ENCODE assay signal across 12 mouse cellular contexts in genomic region chr5:140564896-140565295, GRCm38 (mm10). TPM values are rescaled to one million over a fixed set of nuclear protein-coding genes. Genes with fewer than 3 reads are reported as not detected.
DNase-seq lines count a peak whose midpoint lies in the region; ATAC-seq and TF ChIP-seq lines count a peak whose summit lies in the region.
"Had no signal": no experiment of that assay in that cellular context is flagged by ENCODE, and none has a peak within 500 bp of the region (broad histone marks: within the 10 kb centered on the region; RNA-seq: fewer than 3 reads in every experiment).

Gene Grifin, minus strand, starts transcription at chr5:140565071.

- H3K4me3 ChIP-seq in forebrain, embryonic 13.5 days = no peak within 1 kb of the TSS
- no peak within 1 kb of the TSS for H3K4me3 ChIP-seq in forebrain, embryonic 16.5 days (replicated peaks; ENCODE audit: low read length)
- H3K4me3 ChIP-seq in kidney, embryonic 15.5 days (replicated peaks) = no peak within 1 kb of the TSS
- H3K4me3 ChIP-seq in hindbrain, postnatal 0 days (ENCODE audit: low read length) = no peak within 1 kb of the TSS
- H3K4me3 ChIP-seq in midbrain, embryonic 16.5 days (ENCODE audit: low read depth, low read length) = no peak within 1 kb of the TSS

- no peaks in the 10 kb centered on the region for H3K36me3 ChIP-seq in forebrain, embryonic 13.5 days (ENCODE audit: poor library complexity, severe bottlenecking)
- H3K36me3 ChIP-seq in forebrain, embryonic 16.5 days (ENCODE audit: control insufficient read depth, insufficient read depth) = no peaks in the 10 kb centered on the region
- no peaks in the 10 kb centered on the region for H3K36me3 ChIP-seq in kidney, embryonic 15.5 days
- no peaks in the 10 kb centered on the region for H3K36me3 ChIP-seq in hindbrain, postnatal 0 days (ENCODE audit: insufficient read depth, low read length)
- no peaks in the 10 kb centered on the region for H3K36me3 ChIP-seq in midbrain, embryonic 16.5 days (ENCODE audit: control insufficient read depth, insufficient read depth, low read length)

- ATAC-seq in forebrain, embryonic 13.5 days = 0 out of 2 replicates have a peak, but pooled peaks have one; percentile 9
- ATAC-seq in forebrain, embryonic 16.5 days = no peak
- ATAC-seq in kidney, embryonic 15.5 days (replicated peaks; ENCODE audit: low FRiP score) = peak; percentile 31
- ATAC-seq in hindbrain, postnatal 0 days = no peak
- ATAC-seq in midbrain, embryonic 16.5 days = no peak

- no peak within 1 kb of the TSS for H3K27ac ChIP-seq in forebrain, embryonic 13.5 days
- H3K27ac ChIP-seq in forebrain, embryonic 16.5 days (ENCODE audit: low read length) = no peak within 1 kb of the TSS
- peak within 1 kb of the TSS; percentile 79 for H3K27ac ChIP-seq in kidney, embryonic 15.5 days
- peak within 1 kb of the TSS; percentile 26; the same call in 1 of the 2 replicates for H3K27ac ChIP-seq in hindbrain, postnatal 0 days
- H3K27ac ChIP-seq in midbrain, embryonic 16.5 days (ENCODE audit: low read length) = peak within 1 kb of the TSS; percentile 53

- no peak within 1 kb of the TSS for H3K9ac ChIP-seq in forebrain, embryonic 13.5 days
- H3K9ac ChIP-seq in forebrain, embryonic 16.5 days (replicated peaks; ENCODE audit: low read depth, low read length) = no peak within 1 kb of the TSS
- H3K9ac ChIP-seq in kidney, embryonic 15.5 days = no peak within 1 kb of the TSS
- H3K9ac ChIP-seq in hindbrain, postnatal 0 days (replicated peaks; ENCODE audit: low read length) = no peak within 1 kb of the TSS
- H3K9ac ChIP-seq in midbrain, embryonic 16.5 days (ENCODE audit: low read depth, low read length) = no peak within 1 kb of the TSS

- DNase-seq in kidney, postnatal 4 days = no peak
- no peak for DNase-seq in hindbrain, postnatal 0 days (ENCODE audit: low spot score)
- DNase-seq in urinary bladder, postnatal 25 days (ENCODE audit: low spot score) = no peak
- DNase-seq in layer of hippocampus, postnatal 10 days (ENCODE audit: low spot score in 2 of 2) = no peak
- DNase-seq: B cell, adult 2 months had no signal

- 94% methylated on average over 4 of the region's 4 CpGs for WGBS in forebrain, embryonic 13.5 days
- 87% methylated on average over 4 of the region's 4 CpGs for WGBS in forebrain, embryonic 16.5 days
- 90% methylated on average over 4 of the region's 4 CpGs for WGBS in kidney, embryonic 15.5 days
- WGBS in hindbrain, postnatal 0 days = 85% methylated on average over 4 of the region's 4 CpGs
- WGBS in midbrain, embryonic 16.5 days = 82% methylated on average over 4 of the region's 4 CpGs

- H3K9me3 ChIP-seq in forebrain, embryonic 13.5 days (replicated peaks) = no peaks in the 10 kb centered on the region
- no peaks in the 10 kb centered on the region for H3K9me3 ChIP-seq in forebrain, embryonic 16.5 days (ENCODE audit: control insufficient read depth, low read length)
- H3K9me3 ChIP-seq in kidney, embryonic 15.5 days (replicated peaks) = no peaks in the 10 kb centered on the region
- H3K9me3 ChIP-seq in hindbrain, postnatal 0 days (ENCODE audit: low read length) = no peaks in the 10 kb centered on the region
- H3K9me3 ChIP-seq in midbrain, embryonic 16.5 days (replicated peaks; ENCODE audit: control insufficient read depth, low read length, poor library complexity, severe bottlenecking) = no peaks in the 10 kb centered on the region

- no peaks in the 10 kb centered on the region for H3K27me3 ChIP-seq in forebrain, embryonic 13.5 days
- no peaks in the 10 kb centered on the region for H3K27me3 ChIP-seq in forebrain, embryonic 16.5 days (replicated peaks; ENCODE audit: control insufficient read depth, insufficient read depth, low read length)
- no peaks in the 10 kb centered on the region for H3K27me3 ChIP-seq in kidney, embryonic 15.5 days
- no peaks in the 10 kb centered on the region for H3K27me3 ChIP-seq in hindbrain, postnatal 0 days (ENCODE audit: insufficient read depth, low read length)
- H3K27me3 ChIP-seq in midbrain, embryonic 16.5 days (ENCODE audit: control insufficient read depth, insufficient read depth, low read depth, low read length) = no peaks in the 10 kb centered on the region

- no peak for TF ChIP-seq CTCF in hindbrain, postnatal 0 days (IDR thresholded peaks at IDR 0.05; ENCODE audit: low read depth)

- no peak within 1 kb of the TSS for H3K4me2 ChIP-seq in forebrain, embryonic 13.5 days
- no peak within 1 kb of the TSS for H3K4me2 ChIP-seq in forebrain, embryonic 16.5 days (ENCODE audit: low read length)
- 0 out of 2 replicates have a peak within 1 kb of the TSS, but pooled peaks have one; percentile 7 for H3K4me2 ChIP-seq in kidney, embryonic 15.5 days
- H3K4me2 ChIP-seq in hindbrain, postnatal 0 days (ENCODE audit: low read depth, low read length) = no peak within 1 kb of the TSS
- H3K4me2 ChIP-seq in midbrain, embryonic 16.5 days (ENCODE audit: low read length) = no peak within 1 kb of the TSS

- H3K4me1 ChIP-seq in forebrain, embryonic 13.5 days = peaks cover 39% of the 10 kb centered on the region
- peaks cover 6% of the 10 kb centered on the region; the same call in 1 of the 2 replicates for H3K4me1 ChIP-seq in forebrain, embryonic 16.5 days (replicated peaks; ENCODE audit: control insufficient read depth, insufficient read depth, low read length)
- H3K4me1 ChIP-seq in kidney, embryonic 15.5 days = peaks cover 61% of the 10 kb centered on the region
- H3K4me1 ChIP-seq in hindbrain, postnatal 0 days (ENCODE audit: insufficient read depth, low read length) = no peaks in the 10 kb centered on the region; the same call in 1 of the 2 replicates
- H3K4me1 ChIP-seq in midbrain, embryonic 16.5 days (ENCODE audit: control insufficient read depth, insufficient read depth, low read length) = no peaks in the 10 kb centered on the region; the same call in 1 of the 2 replicates

RNA-seq across cellular contexts. Expression of gene Grifin, which starts in this region (rescaled TPM):
- 0.49 TPM in 1 of 2 replicates, not detected in the other for polyA plus RNA-seq in forebrain, embryonic 13.5 days (2015; fragmentation: Nextera tagmentation; extraction: Ambion mirVana)
- polyA plus RNA-seq in forebrain, embryonic 16.5 days (2015; fragmentation: Nextera tagmentation; extraction: Ambion mirVana) = not detected in 2 replicates
- polyA plus RNA-seq in kidney, embryonic 15.5 days (2015; fragmentation: Nextera tagmentation; extraction: Ambion mirVana) = 0.45 TPM in 1 of 2 replicates, not detected in the other
- not detected in 2 replicates for total RNA-seq in hindbrain, postnatal 0 days (2014; rRNA removed)
- polyA plus RNA-seq in hindbrain, postnatal 0 days (2015; fragmentation: Nextera tagmentation; extraction: Ambion mirVana) = 0.25 and 0.32 TPM in 2 replicates
- polyA plus RNA-seq in midbrain, embryonic 16.5 days (2015; fragmentation: Nextera tagmentation; extraction: Ambion mirVana) = 0.43 TPM in 1 of 2 replicates, not detected in the other
- not detected for total RNA-seq in layer of hippocampus, postnatal 10 days (2021)
- total RNA-seq: common myeloid progenitor, adult 5-6 weeks; hematopoietic stem cell, adult 5-6 weeks had no signal
- polyA plus RNA-seq: lung, embryonic 16.5 days had no signal

Comparison
In these comparisons a context has a peak if more than half of its experiments do, and no peak if none do; other contexts are left out.
1. Peak in ATAC-seq in forebrain, embryonic 13.5 days; RNA of the gene not detected or under 1 TPM.
2. Peak in ATAC-seq, H3K27ac ChIP-seq and H3K4me2 ChIP-seq in kidney, embryonic 15.5 days; RNA of the gene not detected or under 1 TPM.
3. H3K27ac ChIP-seq: peak in hindbrain, postnatal 0 days (single experiment) and midbrain, embryonic 16.5 days (single experiment); none in forebrain, embryonic 13.5 days (single experiment) and forebrain, embryonic 16.5 days (single experiment).